Mouse (Mus musculus): ENCODE data around the gene Il17c. TPM values are rescaled to one million over a fixed set of nuclear protein-coding genes. Genes with fewer than 3 reads are reported as not detected.
A peak's percentile ranks its signal among the peaks of the same experiment; 100 is the strongest.

Gene Il17c
- total and polyA plus RNA-seq, 2 experiments from 2014 or later = 0.21 to 0.52 TPM

DNA sequence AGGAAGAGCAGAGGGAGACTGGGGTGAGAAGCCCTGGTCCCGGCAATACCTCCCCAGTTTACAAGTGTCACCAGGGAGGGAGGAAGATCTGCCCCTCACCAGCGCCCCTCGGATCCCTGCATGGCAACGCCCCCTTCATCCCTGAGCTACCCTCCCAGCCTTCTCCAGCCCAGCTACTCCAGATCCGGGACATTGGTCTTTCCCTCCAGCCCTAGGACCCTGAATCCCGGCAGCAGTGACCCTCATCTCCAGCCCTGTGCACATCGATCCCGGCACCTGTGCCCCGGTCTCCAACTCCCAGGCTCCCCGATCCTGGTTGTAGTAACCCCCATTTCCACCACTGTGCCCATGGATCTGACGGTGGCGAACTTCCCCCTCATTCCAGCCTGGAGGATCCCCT, 21.0 kb downstream of the Il17c start:
- H3K4me2 ChIP-seq (ENCODE audit: low read depth, low read length) = peak overlapping the region; percentile 70
- no peaks in the 10 kb centered on the region for H3K27me3 ChIP-seq (ENCODE audit: insufficient read depth, low read length)
- H3K4me1 ChIP-seq (ENCODE audit: insufficient read depth, low read length) = peaks cover 16% of the 10 kb centered on the region; the same call in 1 of the 2 replicates
- peak; percentile 27 for DNase-seq (ENCODE audit: low spot score)
- peak overlapping the region; percentile 82 for H3K27ac ChIP-seq
- peak overlapping the region; percentile 71 for H3K9ac ChIP-seq (replicated peaks; ENCODE audit: low read length)
- ATAC-seq = no peak
- peak overlapping the region; percentile 64 for H3K4me3 ChIP-seq (ENCODE audit: low read length)
- WGBS = 0% methylated on average over 12 of the region's 12 CpGs
- H3K36me3 ChIP-seq (ENCODE audit: insufficient read depth, low read length) = peaks cover 13% of the 10 kb centered on the region; the same call in 1 of the 2 replicates
- H3K9me3 ChIP-seq (ENCODE audit: low read length) = no peaks in the 10 kb centered on the region
- no peak for TF ChIP-seq CTCF (IDR thresholded peaks at IDR 0.05; ENCODE audit: low read depth)

DNA sequence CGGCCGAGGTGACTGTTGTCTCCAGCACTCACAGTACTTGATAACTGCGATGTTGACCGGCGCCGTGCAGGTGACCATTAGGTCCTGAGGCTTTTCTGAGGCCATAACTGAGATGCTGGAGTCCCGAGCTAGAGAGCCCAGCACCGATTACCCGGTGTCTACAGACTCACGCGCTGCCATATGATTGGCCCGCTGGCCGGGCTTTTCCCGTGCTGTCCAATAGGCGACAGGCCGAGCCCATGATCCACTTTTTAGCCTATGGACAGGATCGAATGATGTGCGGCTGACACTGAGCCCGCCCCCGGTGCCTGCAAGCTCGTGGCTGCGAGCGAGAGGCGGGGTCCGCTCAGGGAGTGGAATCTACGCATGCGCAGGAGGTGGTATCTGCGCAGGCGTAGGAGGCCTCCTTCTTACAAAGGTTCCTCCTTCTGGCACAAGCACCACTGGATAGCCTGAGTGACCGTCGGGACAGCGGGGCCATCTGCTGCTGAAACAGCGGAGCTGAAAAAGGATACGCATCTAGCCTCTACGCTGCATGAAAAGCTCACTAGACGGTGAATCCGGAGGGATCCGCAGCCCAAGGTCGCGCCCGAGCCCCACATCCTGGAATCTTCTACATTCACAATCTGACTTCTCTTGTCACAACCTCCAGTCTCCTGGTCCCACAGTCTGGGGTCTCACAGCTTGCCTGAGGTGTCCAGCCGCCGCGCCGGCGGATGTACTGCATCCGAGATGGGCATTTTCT, 21.6 kb downstream of the Il17c start, which contains the start of gene Mvd:
Mvd (minus strand) TSS at position 161 of the 745 bp plus-strand sequence.
- WGBS = under 1% methylated on average over 47 of the region's 47 CpGs
- H3K4me1 ChIP-seq (ENCODE audit: insufficient read depth, low read length) = peaks cover 16% of the 10 kb centered on the region; the same call in 1 of the 2 replicates
- peak within 1 kb of the TSS; percentile 74 for H3K4me2 ChIP-seq (ENCODE audit: low read depth, low read length)
- H3K9me3 ChIP-seq (ENCODE audit: low read length) = no peaks in the 10 kb centered on the region
- peak within 1 kb of the TSS; percentile 94 for H3K27ac ChIP-seq
- H3K4me3 ChIP-seq (ENCODE audit: low read length) = peak within 1 kb of the TSS; percentile 64
- peaks cover 8% of the 10 kb centered on the region; the same call in 1 of the 2 replicates for H3K36me3 ChIP-seq (ENCODE audit: insufficient read depth, low read length)
- ATAC-seq (peak; percentile 98), DNase-seq (ENCODE audit: low spot score) (peak; percentile 100)
- TF ChIP-seq CTCF (IDR thresholded peaks at IDR 0.05; ENCODE audit: low read depth) = peak; percentile 53
- peak within 1 kb of the TSS; percentile 71 for H3K9ac ChIP-seq (replicated peaks; ENCODE audit: low read length)
- no peaks in the 10 kb centered on the region for H3K27me3 ChIP-seq (ENCODE audit: insufficient read depth, low read length)

DNA sequence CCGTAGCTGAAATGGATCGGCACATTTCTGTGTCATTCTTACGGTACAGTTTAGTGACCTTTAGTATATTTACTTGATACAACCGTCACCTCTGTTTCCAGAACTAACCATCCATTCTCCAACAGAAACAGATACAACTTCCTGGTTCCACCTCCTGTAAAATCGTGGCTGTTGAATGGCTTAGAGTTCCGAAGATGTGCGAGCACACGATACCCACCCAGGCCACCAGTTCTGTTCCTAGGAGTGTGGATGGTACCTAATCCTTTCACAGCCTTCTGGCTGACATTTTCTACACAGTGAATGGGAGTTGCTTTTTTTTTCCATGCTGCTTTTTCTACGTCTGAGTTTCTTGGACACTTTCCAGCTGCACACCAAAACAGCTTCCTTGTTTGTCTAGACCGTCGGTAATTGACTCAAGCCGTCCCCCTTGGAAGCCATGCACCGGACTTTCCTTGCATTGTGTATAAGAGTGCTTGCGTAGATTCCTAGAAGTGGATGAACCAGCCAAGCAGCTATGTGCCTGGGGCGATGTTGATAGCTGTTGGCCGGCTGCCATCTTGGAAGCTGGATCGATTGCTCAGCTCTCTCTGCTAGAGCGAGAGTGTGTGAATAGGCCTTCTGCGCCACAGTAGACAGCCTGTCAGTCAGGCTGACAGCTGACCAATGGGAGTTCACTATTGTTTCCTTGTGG, 22.4 kb downstream of the Il17c start:
- WGBS = 3% methylated on average over 19 of the region's 19 CpGs
- peak overlapping the region; percentile 67 for H3K9ac ChIP-seq (replicated peaks; ENCODE audit: low read length)
- DNase-seq (ENCODE audit: low spot score) (peak; percentile 93), ATAC-seq (peak; percentile 50)
- peak overlapping the region; percentile 64 for H3K4me3 ChIP-seq (ENCODE audit: low read length)
- peak overlapping the region; percentile 94 for H3K27ac ChIP-seq
- H3K4me2 ChIP-seq (ENCODE audit: low read depth, low read length) = peak overlapping the region; percentile 74
- H3K9me3 ChIP-seq (ENCODE audit: low read length) = no peaks in the 10 kb centered on the region
- H3K4me1 ChIP-seq (ENCODE audit: insufficient read depth, low read length) = peaks cover 16% of the 10 kb centered on the region; the same call in 1 of the 2 replicates
- peaks cover 4% of the 10 kb centered on the region; the same call in 1 of the 2 replicates for H3K36me3 ChIP-seq (ENCODE audit: insufficient read depth, low read length)
- no peaks in the 10 kb centered on the region for H3K27me3 ChIP-seq (ENCODE audit: insufficient read depth, low read length)
- TF ChIP-seq CTCF (IDR thresholded peaks at IDR 0.05; ENCODE audit: low read depth) = no peak

DNA sequence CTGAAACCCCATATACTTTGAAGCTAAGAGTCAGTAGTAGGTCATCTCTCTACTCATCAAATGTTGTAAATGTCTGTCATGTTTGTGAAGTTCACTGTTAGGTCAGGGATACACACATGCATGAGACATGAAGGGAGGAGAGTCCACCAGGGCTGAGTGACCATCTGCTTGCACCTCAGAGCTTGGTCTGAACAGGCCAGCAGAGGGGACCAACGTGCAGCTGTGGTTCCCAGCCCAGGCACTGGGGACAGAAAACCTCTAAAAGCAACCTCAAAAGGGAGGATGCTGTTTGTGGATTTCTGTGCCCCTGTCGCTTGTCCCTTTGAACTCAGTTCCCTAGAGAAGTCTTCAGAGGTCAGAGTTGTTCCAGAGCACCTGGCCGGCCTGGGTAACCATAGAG, 23.4 kb downstream of the Il17c start:
- peak; percentile 42 for TF ChIP-seq CTCF (IDR thresholded peaks at IDR 0.05; ENCODE audit: low read depth)
- 59% methylated on average over 3 of the region's 3 CpGs for WGBS
- Histone ChIP-seq H3K4me3 (ENCODE audit: low read length) (no peak overlapping the region), H3K4me1 (ENCODE audit: insufficient read depth, low read length) (peaks cover 16% of the 10 kb centered on the region; the same call in 1 of the 2 replicates), H3K4me2 (ENCODE audit: low read depth, low read length) (peak overlapping the region; percentile 74), H3K27me3 (ENCODE audit: insufficient read depth, low read length) (no peaks in the 10 kb centered on the region), H3K36me3 (ENCODE audit: insufficient read depth, low read length) (no peaks in the 10 kb centered on the region), H3K9ac (replicated peaks; ENCODE audit: low read length) (no peak overlapping the region; the same call in 1 of the 2 replicates), H3K27ac (peak overlapping the region; percentile 45; the same call in 1 of the 2 replicates), H3K9me3 (ENCODE audit: low read length) (no peaks in the 10 kb centered on the region)
- no peak for DNase-seq (ENCODE audit: low spot score)
- ATAC-seq = no peak

DNA sequence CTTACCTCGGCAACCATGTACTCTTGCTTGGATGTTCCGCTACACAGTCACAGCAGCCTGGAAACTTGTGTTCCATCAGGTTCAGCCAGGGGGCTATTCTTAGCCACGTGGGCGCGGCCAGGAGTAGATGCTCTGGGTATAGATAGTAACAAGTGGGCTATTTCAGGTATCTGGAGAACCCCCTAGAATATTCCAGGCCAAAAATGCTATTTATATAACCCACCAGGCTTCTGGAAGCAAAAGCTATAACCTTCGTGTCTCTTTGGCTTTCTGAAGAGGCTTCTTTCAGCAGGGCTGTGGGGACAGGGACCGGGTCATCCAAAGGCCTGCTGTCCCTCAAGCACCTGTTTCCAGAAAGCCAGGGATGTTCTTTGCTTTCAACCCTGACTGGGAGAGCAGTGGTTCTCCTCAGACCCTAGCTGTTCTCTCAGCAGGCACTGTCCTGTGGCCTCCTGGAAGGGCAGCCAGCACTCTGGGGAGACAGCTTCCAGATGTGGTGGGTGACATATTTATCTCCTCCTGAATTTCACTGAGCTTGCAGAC, 29.4 kb downstream of the Il17c start:
- Histone ChIP-seq H3K36me3 (ENCODE audit: insufficient read depth, low read length) (no peaks in the 10 kb centered on the region), H3K9ac (replicated peaks; ENCODE audit: low read length) (no peak overlapping the region), H3K4me2 (ENCODE audit: low read depth, low read length) (no peak overlapping the region), H3K27me3 (ENCODE audit: insufficient read depth, low read length) (no peaks in the 10 kb centered on the region), H3K27ac (no peak overlapping the region), H3K4me3 (ENCODE audit: low read length) (no peak overlapping the region), H3K4me1 (ENCODE audit: insufficient read depth, low read length) (no peaks in the 10 kb centered on the region), H3K9me3 (ENCODE audit: low read length) (no peaks in the 10 kb centered on the region)
- no peak for TF ChIP-seq CTCF (IDR thresholded peaks at IDR 0.05; ENCODE audit: low read depth)
- no peak for ATAC-seq
- WGBS = 79% methylated on average over 7 of the region's 7 CpGs
- no peak for DNase-seq (ENCODE audit: low spot score)

DNA sequence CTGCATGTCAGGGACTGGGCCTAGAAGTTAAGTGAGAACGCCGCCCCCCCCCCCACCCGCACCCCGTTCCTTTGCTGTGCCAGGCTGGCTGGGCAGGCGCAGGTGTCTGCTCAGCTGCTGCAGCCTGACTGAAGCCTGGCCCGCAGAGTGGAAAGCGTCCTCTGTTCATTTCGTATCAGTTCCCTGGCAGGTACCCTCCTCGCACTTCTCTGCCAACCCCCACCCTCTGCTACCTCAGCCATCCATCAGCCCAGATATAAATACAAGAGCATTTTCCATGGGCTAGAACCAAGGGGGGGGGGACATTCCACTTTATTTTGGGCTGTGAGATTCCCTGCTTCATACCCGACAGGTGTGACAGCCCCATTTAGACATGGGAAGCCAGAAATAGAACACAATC, 30.3 kb downstream of the Il17c start:
- H3K27ac ChIP-seq = no peak overlapping the region
- no peak for TF ChIP-seq CTCF (IDR thresholded peaks at IDR 0.05; ENCODE audit: low read depth)
- H3K9me3 ChIP-seq (ENCODE audit: low read length) = no peaks in the 10 kb centered on the region
- no peaks in the 10 kb centered on the region for H3K27me3 ChIP-seq (ENCODE audit: insufficient read depth, low read length)
- H3K4me1 ChIP-seq (ENCODE audit: insufficient read depth, low read length) = no peaks in the 10 kb centered on the region
- ATAC-seq = no peak
- H3K9ac ChIP-seq (replicated peaks; ENCODE audit: low read length) = no peak overlapping the region
- DNase-seq (ENCODE audit: low spot score) = no peak
- no peaks in the 10 kb centered on the region for H3K36me3 ChIP-seq (ENCODE audit: insufficient read depth, low read length)
- WGBS = 90% methylated on average over 9 of the region's 10 CpGs
- no peak overlapping the region for H3K4me3 ChIP-seq (ENCODE audit: low read length)
- no peak overlapping the region for H3K4me2 ChIP-seq (ENCODE audit: low read depth, low read length)

Measured in hindbrain, postnatal 0 days (tissue).